Mouse (Mus musculus): ENCODE data around the gene Ret. TPM values are rescaled to one million over a fixed set of nuclear protein-coding genes. Genes with fewer than 3 reads are reported as not detected.

Gene Ret
- polyA plus RNA-seq, 1 experiment = 11.9 TPM

DNA sequence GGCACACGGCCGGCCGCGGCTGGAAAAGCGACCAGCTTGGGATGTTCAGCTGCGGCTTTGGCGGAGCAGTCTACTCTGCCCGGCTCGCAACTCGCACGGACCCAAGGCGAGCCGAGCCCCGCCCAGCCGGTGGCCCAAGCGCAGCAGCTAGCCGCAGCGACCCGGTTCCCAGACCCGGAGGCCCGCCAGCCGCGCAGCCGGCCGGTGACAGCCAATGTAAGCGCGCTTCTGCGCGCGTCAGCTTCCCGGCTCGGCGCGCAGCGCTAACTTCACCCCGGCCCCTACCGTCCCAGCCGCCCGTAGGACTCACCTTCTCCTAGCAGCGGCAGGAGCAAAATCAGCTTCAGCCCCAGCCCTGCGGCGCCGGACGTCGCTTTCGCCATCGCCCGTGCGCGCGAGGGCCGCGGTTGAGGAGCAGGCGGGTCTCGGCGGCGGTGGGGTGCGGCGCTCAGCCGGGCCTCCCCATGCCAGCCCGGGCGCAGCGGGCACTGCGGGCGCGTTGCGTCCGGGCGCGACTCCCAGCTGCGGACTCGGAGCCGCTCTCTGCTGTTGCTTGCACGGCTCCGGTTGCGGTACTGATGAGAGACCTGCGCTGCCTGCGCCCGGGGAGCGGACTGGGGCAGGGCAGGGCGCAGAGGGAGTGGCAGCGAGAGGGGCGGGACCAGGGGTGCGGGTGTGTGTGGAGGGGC, 623 bp downstream of the Ret start:
- TF ChIP-seq POLR2A (IDR thresholded peaks at IDR 0.05; ENCODE audit: borderline replicate concordance, extremely low read depth, insufficient read depth, insufficient read length, poor library complexity, severe bottlenecking) (no peak), CTCF (IDR thresholded peaks at IDR 0.05; ENCODE audit: borderline replicate concordance, extremely low read depth, insufficient read depth, insufficient read length) (no peak)
- peak; percentile 50 for DNase-seq (ENCODE audit: low read depth)

DNA sequence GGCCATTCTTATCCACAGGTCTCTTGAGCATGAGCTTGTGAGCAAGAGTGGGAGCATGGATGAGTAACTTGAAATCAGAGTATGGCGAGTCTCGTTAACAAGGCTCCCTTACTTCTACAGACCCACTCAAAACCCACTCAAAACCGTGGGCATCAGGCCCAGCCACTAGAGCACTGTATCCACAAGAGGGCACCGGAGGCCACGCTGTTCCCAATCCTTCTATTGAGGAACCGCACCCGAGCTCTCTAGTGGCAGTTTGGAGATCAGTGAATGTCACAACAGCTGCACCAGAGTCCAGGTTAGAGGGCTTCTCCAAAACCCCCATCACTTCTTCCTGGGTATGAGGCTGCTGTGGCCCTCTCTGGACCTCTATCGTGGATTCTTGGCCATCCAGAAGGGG, 2.4 kb downstream of the Ret start:
- TF ChIP-seq POLR2A (IDR thresholded peaks at IDR 0.05; ENCODE audit: borderline replicate concordance, extremely low read depth, insufficient read depth, insufficient read length, poor library complexity, severe bottlenecking) = no peak
- TF ChIP-seq CTCF (IDR thresholded peaks at IDR 0.05; ENCODE audit: borderline replicate concordance, extremely low read depth, insufficient read depth, insufficient read length) = peak; percentile 77
- peak; percentile 61 for DNase-seq (ENCODE audit: low read depth)

DNA sequence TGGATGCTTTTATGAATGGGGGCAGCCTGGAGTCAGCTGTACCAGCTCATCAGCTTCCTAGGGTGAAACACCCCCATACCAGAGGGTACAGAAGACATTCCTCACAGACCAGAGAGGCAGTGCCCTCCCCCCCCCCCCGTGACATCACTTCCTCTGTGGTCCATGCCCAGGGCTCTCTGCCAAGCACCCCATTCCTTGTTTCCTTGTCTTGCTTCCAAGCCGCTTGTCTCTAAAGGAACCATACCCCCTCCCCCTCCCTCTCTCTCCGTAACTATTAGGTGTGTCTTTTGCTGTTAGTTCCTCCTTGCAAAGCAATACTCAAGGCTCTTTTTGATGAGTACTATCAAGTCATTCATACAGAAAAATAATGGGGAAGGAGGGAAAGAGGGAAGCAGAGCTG, 4.6 kb downstream of the Ret start:
- DNase-seq (ENCODE audit: low read depth) = peak; percentile 31
- TF ChIP-seq POLR2A (IDR thresholded peaks at IDR 0.05; ENCODE audit: borderline replicate concordance, extremely low read depth, insufficient read depth, insufficient read length, poor library complexity, severe bottlenecking) (no peak), CTCF (IDR thresholded peaks at IDR 0.05; ENCODE audit: borderline replicate concordance, extremely low read depth, insufficient read depth, insufficient read length) (no peak)

DNA sequence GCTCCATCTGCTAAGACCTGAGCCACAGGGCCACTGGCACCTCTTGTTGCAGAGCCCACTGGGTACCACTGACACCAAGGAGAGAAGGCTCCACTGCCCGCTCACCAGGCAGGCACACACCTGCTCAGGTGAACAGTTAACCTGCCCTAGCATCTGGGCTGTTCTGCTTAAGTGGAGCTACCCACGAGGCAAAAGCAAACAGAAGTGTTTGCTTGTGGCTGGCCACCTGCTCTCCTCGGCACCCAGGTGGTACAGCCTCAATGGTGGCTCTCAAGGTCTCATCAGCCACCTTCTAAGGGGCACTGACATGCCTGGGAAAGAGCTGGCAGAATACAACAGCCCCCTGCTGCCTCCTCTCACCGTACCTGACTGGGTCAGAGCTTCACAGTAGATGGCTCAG, 5.3 kb downstream of the Ret start:
- no peak for TF ChIP-seq POLR2A (IDR thresholded peaks at IDR 0.05; ENCODE audit: borderline replicate concordance, extremely low read depth, insufficient read depth, insufficient read length, poor library complexity, severe bottlenecking)
- no peak for TF ChIP-seq CTCF (IDR thresholded peaks at IDR 0.05; ENCODE audit: borderline replicate concordance, extremely low read depth, insufficient read depth, insufficient read length)
- no peak for DNase-seq (ENCODE audit: low read depth)

DNA sequence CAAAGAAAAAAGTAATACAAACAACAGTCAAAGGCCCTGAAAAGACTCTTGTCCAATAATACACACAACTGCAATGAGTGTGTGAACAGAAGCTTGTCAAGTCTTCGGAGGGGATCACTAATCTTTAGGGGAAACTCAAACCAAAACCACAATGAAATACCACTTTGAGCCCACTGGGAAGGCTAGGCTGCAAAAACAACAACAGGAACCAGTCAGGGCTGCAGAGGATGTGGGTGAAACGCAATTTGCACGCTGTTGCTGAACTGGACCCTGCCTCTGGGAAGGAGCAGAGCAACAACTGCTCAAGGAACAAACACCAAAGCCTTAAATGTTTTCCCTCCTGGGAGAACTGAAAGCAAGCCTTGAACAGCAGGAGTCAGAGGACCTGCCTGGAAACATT, 7.8 kb downstream of the Ret start:
- TF ChIP-seq POLR2A (IDR thresholded peaks at IDR 0.05; ENCODE audit: borderline replicate concordance, extremely low read depth, insufficient read depth, insufficient read length, poor library complexity, severe bottlenecking) (no peak), CTCF (IDR thresholded peaks at IDR 0.05; ENCODE audit: borderline replicate concordance, extremely low read depth, insufficient read depth, insufficient read length) (no peak)

DNA sequence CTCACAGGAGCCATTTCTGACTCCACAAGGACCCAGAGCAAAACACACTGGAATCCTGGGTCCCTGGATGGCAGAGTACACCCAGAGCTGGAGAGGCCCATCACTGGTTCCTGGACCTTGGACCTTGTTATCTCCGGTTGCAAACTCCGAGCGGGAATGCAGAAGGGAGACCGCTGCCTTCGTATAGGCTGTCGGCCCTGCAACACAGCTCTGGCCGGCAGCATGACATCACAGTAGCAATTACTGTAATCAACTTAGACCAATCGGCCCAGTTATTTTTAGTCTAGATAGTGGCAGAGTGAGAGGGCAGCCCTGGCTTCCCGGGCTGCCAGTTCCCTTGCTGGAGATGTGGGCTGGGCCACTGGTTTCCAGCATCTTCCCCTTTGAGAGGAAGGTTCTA, 8.9 kb downstream of the Ret start:
- TF ChIP-seq CTCF (IDR thresholded peaks at IDR 0.05; ENCODE audit: borderline replicate concordance, extremely low read depth, insufficient read depth, insufficient read length) (no peak), POLR2A (IDR thresholded peaks at IDR 0.05; ENCODE audit: borderline replicate concordance, extremely low read depth, insufficient read depth, insufficient read length, poor library complexity, severe bottlenecking) (no peak)
- DNase-seq (ENCODE audit: low read depth) = no peak

More for the DNA sequence above, 7.8 kb downstream of the Ret start:
- no peak for DNase-seq (ENCODE audit: low read depth)

DNA sequence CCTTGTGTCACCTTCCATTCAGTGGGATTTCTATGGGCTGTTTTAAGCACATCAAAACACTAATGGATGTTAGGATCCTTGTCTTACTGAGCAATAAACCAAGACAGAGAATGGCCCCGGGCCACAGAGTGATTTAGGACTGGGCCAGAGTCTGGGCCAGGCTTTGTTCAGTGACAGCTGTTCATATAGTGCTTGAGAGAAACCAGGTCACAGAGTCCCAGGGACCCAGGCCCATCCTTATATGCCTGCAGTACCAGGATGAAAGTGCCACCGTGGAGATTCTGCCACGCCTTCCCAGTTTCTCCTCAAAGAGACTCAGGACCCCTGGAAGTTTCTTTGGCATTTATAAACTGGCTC, 10.3 kb downstream of the Ret start:
- no peak for TF ChIP-seq POLR2A (IDR thresholded peaks at IDR 0.05; ENCODE audit: borderline replicate concordance, extremely low read depth, insufficient read depth, insufficient read length, poor library complexity, severe bottlenecking)
- TF ChIP-seq CTCF (IDR thresholded peaks at IDR 0.05; ENCODE audit: borderline replicate concordance, extremely low read depth, insufficient read depth, insufficient read length) = no peak
- no peak for DNase-seq (ENCODE audit: low read depth)

DNA sequence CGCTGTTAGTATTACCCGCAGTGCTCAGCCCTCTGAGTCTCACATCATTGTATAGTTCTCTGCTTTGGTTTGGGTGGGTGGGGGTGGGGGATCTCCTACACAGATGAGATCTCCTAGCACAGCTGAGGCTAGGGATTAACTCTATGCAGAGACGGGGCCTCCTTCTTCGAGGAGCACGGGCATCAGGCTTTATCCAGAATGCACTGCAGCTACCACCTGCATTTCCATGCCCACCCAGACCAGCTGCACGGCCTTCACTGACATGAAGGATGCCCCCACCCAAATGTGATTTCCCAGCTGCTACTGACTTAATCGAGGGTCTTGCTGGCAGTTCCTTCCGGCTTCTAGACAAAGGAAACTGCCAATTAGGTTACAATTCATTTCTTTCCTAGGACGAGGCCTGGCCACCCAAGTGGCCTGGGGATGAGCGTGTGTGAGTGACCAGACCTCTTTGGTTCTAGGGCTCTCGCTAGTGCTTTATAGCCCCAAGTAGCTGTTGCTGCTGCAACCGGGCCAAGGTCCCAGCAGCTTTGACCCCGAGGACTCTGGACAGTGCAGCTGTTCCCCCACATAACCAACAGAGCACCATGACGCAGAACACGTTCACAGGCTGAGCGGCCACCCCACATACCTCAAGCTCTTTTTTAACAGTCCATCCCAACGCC, 10.8 kb downstream of the Ret start:
- peak; percentile 53 for DNase-seq (ENCODE audit: low read depth)
- no peak for TF ChIP-seq CTCF (IDR thresholded peaks at IDR 0.05; ENCODE audit: borderline replicate concordance, extremely low read depth, insufficient read depth, insufficient read length)

DNA sequence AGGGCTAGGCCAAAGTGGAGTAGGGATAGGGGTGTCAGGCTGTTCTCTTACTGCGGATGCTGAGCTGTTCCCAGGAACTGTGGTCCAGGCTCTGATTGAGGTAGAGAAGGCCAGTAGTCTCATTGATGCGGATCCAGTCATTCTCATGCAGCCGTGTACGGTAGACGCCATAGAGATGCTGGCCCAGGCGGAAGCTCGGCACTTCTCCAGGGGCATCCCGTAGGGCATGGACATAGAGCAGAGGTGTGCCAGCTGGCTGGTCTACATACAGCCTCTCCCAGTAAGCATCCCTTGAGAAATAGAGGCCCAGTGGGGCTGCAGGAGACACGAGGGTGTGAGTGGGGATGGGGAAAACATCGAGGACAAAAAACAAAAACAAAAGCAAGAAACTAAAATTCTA, 13.4 kb downstream of the Ret start:
- TF ChIP-seq POLR2A (IDR thresholded peaks at IDR 0.05; ENCODE audit: borderline replicate concordance, extremely low read depth, insufficient read depth, insufficient read length, poor library complexity, severe bottlenecking) (no peak), CTCF (IDR thresholded peaks at IDR 0.05; ENCODE audit: borderline replicate concordance, extremely low read depth, insufficient read depth, insufficient read length) (no peak)
- DNase-seq (ENCODE audit: low read depth) = no peak

DNA sequence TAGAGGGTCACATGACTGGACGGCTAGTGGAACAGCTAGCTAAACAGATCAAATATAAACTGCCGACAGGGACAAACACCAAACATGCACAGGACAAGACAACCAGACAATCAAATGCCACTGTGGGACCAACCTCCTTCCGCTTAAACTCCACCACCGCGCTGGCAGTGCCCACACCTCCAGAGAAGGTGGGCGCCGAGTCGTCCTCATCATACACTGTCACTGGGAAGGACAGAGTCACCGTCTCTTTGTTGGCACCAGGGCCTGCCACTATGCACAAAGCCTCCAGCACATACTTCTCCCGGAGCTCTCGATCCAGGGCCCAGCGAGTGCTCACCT, 17.5 kb downstream of the Ret start:
- no peak for TF ChIP-seq POLR2A (IDR thresholded peaks at IDR 0.05; ENCODE audit: borderline replicate concordance, extremely low read depth, insufficient read depth, insufficient read length, poor library complexity, severe bottlenecking)
- TF ChIP-seq CTCF (IDR thresholded peaks at IDR 0.05; ENCODE audit: borderline replicate concordance, extremely low read depth, insufficient read depth, insufficient read length) = no peak
- DNase-seq (ENCODE audit: low read depth) = no peak

DNA sequence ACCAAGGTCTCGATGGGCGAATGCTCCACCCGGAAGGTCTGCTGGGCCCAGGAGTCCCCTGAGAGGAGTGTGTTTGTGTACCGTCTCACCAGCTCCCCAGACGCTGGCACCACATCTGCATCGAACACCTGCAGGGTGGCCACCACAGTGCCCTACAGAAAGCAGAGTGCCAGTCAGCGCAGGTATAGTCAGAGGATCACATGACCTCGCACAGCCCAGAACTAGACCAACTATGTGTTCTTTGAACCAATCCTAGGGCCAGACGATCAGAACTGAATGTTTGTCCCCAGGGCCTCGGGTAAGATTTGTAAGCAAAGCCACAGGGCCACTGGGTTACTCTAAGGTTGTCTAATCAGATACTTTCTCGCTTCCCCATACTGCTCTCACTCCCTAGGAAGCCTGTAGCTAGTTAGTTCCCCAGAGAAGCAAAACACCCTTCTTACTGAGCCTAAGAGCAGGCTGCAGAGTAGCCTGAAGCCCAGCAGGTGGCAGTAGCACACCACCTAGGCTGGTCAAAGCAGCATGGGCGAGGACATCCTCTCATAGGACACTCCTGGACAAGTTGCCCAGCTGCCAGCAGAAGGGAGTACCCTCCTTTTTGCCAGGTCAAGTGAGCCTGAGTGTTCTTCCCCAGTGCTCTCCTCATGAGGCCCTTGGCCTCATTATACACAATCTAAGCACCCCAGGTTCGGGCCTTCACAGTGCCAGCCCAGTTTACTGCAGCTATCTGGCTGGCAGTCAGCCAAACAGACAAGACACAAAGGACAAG, 18.0 kb downstream of the Ret start:
- no peak for TF ChIP-seq POLR2A (IDR thresholded peaks at IDR 0.05; ENCODE audit: borderline replicate concordance, extremely low read depth, insufficient read depth, insufficient read length, poor library complexity, severe bottlenecking)
- TF ChIP-seq CTCF (IDR thresholded peaks at IDR 0.05; ENCODE audit: borderline replicate concordance, extremely low read depth, insufficient read depth, insufficient read length) = peak; percentile 99

DNA sequence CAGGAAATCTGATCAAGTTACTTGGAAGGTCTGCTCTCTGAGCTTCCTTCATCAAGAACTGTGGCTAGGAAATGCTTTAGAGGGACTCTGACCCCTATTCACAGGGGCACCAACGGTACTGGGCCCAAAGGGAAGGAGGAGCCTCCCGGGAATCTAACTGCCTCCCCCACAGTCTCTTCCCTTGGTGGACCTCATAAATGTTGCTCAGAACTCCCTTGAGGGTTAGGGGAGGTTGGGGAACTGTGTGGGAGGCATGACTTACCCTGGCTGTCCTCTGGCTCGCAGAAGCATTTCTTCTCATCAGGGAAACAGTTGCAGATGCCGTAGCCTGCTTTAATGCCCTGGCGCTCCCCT, 23.6 kb downstream of the Ret start:
- no peak for DNase-seq (ENCODE audit: low read depth)
- TF ChIP-seq POLR2A (IDR thresholded peaks at IDR 0.05; ENCODE audit: borderline replicate concordance, extremely low read depth, insufficient read depth, insufficient read length, poor library complexity, severe bottlenecking) = no peak
- TF ChIP-seq CTCF (IDR thresholded peaks at IDR 0.05; ENCODE audit: borderline replicate concordance, extremely low read depth, insufficient read depth, insufficient read length) = no peak

More for the DNA sequence above, 18.0 kb downstream of the Ret start:
- DNase-seq (ENCODE audit: low read depth) = peak; percentile 94
